Mouse (Mus musculus) spleen, adult 2 months (tissue): ENCODE results near the gene Apopt1.

Experiments used
- CTCF ChIP-seq: fragments of 200-500 bp; IDR thresholded peaks from 2 replicates; pipeline ENCODE4 v1.5.1; 2011; ENCODE audit warnings: mild to moderate bottlenecking, inconsistent platforms; ENCODE audit not compliant: insufficient read depth, insufficient read length, insufficient replicate concordance; ENCODE audit errors: extremely low read depth
- POLR2A ChIP-seq: fragments of 200-500 bp; IDR thresholded peaks from 2 replicates; pipeline ENCODE4 v1.6.1; 2011; ENCODE audit warnings: low read depth, low read length, inconsistent platforms

- no peak for TF ChIP-seq CTCF
- no peak for TF ChIP-seq POLR2A
These were observed 20.2 kb upstream of the Apopt1 start for GRCm38 (mm10) chr12:111692899-111693298.
